Mouse (Mus musculus) v-Abl transformed pro-B cells (cell line): Measurements from ENCODE around the gene Nav1.

Experiments
- in situ Hi-C, 2 experiments: fragments of 400-800 bp; cut with MboI; formaldehyde crosslinking; loops; one replicate each; pipeline ENCODE4 v1.15.1; 2025; ENCODE audit not compliant: unreplicated experiment in 2 of 2

Gene Nav1

DNA sequence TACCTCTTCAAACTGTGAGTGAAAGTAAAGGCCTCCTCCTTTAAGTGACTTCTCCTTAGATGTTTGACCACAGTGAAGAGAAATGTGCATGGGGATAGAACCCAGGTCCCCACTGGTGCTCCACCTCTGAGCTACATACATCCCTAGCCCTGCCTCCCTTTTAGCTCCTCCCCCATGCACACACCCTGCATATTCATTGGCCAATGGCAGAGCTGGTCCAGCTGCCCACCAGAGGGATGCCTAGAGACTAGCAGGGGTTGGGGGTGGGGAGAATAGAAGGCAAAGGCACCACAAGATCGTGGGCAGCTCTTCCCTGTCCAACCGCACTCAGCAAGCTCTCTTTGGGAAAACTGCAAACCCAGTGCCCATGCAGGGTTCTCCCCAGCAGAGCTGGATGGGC lies 83.8 kb downstream of the Nav1 start:
- in situ Hi-C loops = no loop called here

- in situ Hi-C loops = no loop called here
Measured at GRCm38 (mm10) chr1:135520550-135521168, 86.4 kb downstream of the Nav1 start.

GRCm38 (mm10) chr1:135518661-135519060 lies 88.4 kb downstream of the Nav1 start:
- in situ Hi-C loops = no loop called here

GRCm38 (mm10) chr1:135517469-135517868 lies 89.6 kb downstream of the Nav1 start:
- in situ Hi-C loops = no loop called here

DNA sequence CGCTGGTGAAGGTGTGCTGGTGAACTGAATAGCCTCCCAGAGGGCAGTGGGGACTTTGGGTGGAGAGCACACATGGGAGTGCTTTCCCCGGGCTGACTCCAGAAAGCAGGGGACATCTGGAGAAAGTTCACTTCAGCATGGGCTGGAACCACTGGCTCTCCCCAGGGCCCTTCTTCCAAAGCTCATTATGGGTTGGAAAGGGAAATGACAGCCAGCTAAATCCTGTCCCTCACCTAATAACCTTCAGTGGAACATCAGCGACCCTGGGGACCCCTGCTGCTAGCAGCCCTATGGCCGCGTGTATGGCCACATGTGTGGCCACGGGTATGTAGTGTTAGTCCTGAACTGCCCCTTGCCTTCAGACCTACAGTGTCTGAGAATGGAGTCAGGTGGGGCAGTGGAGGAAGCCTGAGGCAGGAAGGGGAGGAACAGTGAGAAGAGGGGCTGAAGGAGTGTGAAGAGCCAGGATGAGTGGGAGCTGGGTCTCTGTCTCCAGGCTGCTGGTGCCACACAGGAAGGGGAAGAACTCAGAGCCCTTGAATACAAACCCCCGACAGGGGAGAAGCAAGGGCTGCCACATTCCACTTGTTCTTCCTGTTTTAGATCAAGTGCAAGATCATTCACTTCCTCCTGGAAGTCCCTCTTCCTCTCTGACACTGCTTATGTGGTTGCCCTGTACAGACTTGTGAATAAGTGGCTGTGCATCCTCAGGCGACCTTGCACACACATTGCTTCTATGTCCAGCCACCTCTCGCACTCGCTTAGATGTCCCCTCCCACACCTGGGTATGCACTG lies 90.4 kb downstream of the Nav1 start:
- in situ Hi-C loops = no loop called here

- in situ Hi-C loops = no loop called here
Measured at GRCm38 (mm10) chr1:135515633-135516238, 91.4 kb downstream of the Nav1 start.

GRCm38 (mm10) chr1:135514913-135515632 lies 92.0 kb downstream of the Nav1 start:
- in situ Hi-C loops = no loop called here

DNA sequence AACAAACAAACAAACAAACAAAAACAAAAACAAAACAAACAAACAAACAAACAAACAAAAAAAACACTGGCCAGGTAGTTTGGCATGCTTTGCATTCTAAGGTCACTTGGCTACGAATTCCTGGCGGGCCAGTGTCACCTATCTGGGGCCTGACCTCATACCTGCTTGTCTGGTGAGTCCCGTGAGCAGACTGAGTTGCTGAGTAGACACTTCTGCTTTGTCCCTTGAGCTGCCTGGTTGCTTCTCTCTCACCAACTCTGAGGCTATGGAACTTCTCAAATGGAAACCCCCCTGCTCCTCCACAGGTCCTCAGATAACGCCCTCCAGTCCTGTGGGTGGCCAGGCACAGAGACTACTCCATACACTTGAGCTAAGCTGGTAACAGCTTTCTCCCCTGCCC lies 93.0 kb downstream of the Nav1 start:
- in situ Hi-C loops = no loop called here

GRCm38 (mm10) chr1:135513464-135513863 lies 93.6 kb downstream of the Nav1 start:
- in situ Hi-C loops = no loop called here

DNA sequence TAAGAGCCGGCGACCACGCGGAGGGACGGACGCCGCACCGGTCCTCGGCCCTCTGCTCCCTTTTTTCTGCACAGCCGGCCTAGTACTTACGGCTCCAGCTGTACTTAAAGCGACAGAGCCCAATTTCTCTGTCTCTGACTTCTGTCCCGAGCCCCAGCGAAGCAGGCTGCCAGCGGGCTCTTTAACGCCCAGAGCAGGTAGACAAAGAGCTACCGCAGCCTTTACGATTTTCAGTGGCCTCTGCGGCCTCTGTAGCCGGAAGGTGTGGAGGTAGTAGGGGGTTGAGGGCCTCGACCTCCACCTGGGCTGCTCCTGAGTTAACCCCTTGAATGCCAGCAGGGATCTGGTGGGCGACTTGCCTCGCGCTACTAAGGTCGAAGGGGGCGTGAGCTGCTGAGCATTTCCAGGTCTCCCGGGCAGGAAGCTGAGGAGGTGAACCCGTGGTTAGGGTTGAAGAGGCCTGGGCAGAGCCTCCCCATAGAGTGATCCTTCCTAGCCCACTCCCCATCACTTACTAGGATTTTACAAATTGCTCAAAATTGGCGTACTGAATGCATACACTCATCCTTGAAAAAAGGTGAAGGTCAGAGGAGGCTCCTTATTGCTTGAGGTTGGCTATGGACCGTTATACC lies 96.6 kb downstream of the Nav1 start:
- in situ Hi-C loops = no loop called here

DNA sequence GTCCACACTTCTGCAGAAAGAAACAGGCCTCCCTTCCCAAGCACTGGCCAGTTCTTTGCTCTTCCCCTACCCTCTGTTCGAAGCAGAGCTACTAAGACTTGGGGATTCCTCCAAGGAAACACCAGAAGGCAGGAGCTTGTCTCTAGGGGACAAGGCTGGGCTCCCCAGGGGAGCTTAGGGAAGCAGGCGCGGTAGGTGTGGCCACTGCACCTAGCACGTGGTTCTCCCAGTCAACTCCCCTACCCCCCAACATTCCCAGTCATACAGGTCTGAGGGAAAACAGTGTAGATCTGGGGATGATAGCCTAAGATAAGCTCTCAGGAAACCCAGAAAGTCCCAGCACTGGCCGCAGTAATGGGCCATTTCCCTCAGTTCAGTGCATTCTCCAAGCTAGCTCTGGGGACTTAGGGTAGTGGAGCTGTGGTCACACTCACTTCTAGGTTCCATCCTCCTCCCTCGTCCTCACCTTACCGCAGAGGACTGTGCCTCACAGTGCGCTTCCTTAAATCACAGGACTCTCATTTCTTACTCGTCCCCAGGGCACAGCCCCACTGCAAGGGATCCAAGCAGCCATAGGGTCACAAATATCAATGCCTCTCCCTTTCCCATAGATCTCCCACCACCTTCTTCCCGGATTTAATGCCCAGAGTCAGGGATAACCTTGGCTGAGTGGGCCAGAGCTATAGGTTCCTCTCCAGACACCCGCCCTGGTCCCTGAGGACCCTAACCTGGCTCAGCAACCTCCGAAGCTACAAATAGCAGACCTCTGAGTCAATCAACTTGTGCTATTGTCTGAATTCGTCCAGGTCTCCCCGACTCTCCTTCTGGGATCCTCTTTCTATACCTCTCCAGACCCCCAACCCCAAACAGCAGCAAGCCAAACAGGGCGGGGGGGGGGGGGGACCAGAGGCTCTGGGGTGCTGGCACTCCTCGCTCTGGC lies 97.7 kb downstream of the Nav1 start:
- in situ Hi-C loops = no loop called here

GRCm38 (mm10) chr1:135508349-135508634 lies 98.8 kb downstream of the Nav1 start:
- in situ Hi-C loops = no loop called here

DNA sequence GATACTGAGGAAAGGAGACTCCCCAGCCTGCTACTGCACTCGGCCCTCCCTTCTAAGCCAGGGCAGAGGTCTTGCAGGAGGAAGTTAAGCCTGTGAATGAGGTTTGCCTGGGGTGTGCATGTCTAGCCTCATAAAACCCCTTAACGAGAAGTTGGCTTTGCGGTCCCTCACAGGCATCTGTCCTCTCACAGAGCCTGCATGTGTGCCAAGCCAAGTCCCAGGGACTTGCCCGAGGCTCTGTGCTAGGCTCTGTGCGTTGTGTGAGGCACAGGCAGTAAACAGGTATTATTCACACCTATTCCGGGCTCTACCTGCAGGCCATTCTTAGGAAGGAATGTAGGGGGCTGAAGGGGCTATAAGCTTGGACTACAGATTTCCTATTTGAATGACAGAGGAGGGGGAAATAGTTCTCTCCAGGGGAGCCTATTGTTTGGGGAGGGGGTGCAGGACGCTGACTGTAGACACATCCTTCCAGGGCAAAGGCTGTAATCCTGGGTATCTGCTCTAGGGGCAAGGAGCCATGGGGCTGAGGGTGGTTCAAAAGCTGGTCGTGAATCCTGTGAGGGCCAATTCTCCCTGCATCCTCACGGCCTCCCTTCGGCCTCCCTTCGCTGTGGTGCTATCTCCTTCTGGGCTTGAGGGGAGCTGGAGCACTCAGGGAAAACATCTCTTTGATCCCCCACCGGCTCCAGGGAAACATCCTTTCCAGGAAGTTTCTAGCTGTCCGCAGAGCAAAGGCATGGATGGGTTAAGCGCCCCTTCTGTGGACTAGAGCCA lies 99.3 kb downstream of the Nav1 start:
- in situ Hi-C loops = no loop called here

GRCm38 (mm10) chr1:135505499-135505898 lies 101.6 kb downstream of the Nav1 start:
- in situ Hi-C loops = no loop called here

- in situ Hi-C loops = no loop called here
Measured at GRCm38 (mm10) chr1:135503436-135503835, 103.7 kb downstream of the Nav1 start.

GRCm38 (mm10) chr1:135502750-135503149 lies 104.3 kb downstream of the Nav1 start:
- in situ Hi-C loops = no loop called here

DNA sequence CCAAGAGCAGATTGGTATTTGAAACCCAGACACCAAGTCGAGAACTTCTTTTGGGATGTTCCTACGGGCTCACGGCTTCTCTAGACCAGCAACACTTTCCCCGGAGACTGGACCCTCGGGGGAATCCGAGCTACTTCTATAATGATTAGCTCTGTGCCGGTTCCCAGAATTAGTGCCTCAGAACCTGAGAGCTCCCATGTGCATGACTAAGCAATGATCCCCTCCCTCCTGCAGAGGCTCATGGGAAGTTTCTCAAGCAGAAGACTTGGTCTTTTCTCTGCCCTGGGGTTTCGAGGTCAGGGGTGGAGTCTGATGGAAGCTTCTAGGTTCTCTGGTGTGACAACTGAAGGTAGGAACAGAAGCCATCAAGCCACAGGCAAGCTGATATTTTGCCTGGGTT lies 105.0 kb downstream of the Nav1 start:
- in situ Hi-C loops = no loop called here

GRCm38 (mm10) chr1:135498455-135499358 lies 108.4 kb downstream of the Nav1 start:
- in situ Hi-C loops = no loop called here
